Mouse (Mus musculus) right cerebral cortex, postnatal 14 days (tissue): ENCODE results near the gene Tmem135.
"Not testable (repeated sequence)": the region's sequence is repeated elsewhere in the genome, so short reads cannot be mapped to it uniquely, and the experiment has no call there.

Experiments used
- DNase-seq: peaks from one replicate; pipeline ENCODE4 v3.0.0; 2022

Tmem135 gene

GRCm38 (mm10) chr7:89317088-89317487 is 86.9 kb downstream of the Tmem135 start:
- DNase-seq = not testable (repeated sequence)

GRCm38 (mm10) chr7:89316112-89316511 is 87.9 kb downstream of the Tmem135 start:
- no peak for DNase-seq

GRCm38 (mm10) chr7:89311555-89311954 is 92.5 kb downstream of the Tmem135 start:
- no peak for DNase-seq

DNA sequence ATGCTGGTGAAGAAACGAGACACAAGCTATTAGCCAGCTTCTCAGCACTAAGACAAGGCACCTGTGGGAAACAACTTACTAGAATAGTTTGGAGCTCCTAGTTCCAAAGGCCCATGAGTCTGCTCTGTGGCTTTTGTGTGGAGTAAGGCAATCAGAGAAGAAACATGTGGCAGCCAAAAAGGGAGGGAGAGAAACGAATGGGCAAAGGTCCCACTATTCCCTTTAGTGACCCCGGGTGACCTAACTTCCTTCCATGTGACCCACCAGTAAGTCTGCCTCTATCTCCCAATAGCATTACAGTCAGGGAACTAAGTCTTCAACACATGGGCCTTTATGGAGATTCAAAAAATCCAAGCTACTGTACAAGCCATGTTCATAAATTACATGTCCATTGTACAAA is 95.1 kb downstream of the Tmem135 start:
- DNase-seq = no peak

GRCm38 (mm10) chr7:89308238-89308637 is 95.8 kb downstream of the Tmem135 start:
- DNase-seq = no peak

- DNase-seq = no peak
These were observed 97.2 kb downstream of the Tmem135 start for GRCm38 (mm10) chr7:89306831-89307230.

DNA sequence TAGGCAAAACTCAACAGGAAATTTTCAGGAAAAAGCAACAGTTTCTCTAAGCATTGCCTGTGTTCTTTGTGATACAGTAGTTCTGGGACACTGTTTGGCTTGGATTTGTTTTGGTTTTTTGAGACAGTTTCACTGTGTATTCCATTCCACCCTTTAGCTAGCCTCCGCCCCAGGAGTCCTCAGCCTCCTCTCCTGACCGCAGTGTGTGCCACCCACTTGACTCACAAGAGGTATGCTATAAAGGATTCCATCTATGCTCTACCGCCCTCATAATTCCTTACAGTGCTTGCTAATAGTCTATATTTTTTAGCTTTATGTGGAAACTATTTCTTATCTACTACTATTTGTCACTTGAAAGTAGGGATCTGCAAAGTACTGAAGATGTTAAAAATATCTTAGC is 99.1 kb downstream of the Tmem135 start:
- no peak for DNase-seq

DNA sequence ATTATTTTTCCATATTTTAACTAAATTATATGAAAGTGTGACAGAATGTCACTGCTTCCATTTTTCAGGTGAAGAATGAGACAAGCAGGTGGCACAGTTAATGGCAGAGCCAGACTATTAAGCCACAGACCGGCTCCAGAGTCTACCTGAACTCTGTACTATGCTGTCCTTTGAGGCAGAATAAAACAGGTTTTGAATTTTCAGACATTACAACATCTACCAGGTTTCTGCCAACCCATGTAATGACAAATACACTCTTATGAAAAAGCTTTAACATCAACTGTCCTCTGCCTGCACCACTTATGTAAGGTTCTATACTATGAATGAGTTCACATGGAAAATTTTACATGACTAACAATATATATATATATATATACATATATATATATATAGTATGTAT is 100.3 kb downstream of the Tmem135 start:
- DNase-seq = no peak

- no peak for DNase-seq
These were observed 105.0 kb downstream of the Tmem135 start for GRCm38 (mm10) chr7:89298911-89299458.

DNA sequence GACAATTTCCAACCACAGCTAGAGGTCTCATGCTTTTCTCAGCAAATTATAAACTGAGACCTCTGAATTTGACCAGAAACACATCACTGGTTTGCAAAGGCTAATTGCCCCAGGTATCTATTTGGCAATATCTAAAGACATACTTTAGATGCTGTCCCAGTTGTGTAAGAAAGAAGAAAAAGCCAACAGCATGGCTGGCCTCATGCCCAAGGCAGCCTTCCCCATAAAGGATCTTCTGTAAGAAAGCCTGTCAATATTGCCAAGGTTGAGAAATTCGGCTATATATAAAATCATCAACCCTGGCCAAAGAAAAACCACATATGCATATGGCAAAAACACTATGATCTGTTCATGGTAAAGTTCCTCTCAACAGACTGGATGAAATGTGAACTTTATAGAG is 107.1 kb downstream of the Tmem135 start:
- DNase-seq = no peak

DNA sequence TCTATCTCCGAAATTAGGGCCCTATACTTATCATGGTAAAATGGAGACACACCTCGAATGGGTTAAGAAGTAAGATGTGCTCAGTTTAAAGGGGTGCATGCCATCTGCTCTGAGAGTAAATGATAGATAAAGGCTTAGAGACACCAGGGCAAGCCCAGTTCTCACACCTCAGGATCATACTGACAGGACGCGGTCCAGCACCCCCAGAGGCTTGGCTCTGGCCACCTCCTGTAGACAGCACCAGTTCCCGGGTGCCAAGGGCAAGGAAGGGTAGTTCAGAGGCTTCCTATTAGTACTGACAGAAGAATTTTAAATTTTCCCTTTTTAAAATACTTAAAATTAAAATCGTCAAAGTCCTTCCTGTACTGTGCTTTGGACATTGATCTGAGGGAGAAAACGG is 121.4 kb downstream of the Tmem135 start:
- DNase-seq = no peak

DNA sequence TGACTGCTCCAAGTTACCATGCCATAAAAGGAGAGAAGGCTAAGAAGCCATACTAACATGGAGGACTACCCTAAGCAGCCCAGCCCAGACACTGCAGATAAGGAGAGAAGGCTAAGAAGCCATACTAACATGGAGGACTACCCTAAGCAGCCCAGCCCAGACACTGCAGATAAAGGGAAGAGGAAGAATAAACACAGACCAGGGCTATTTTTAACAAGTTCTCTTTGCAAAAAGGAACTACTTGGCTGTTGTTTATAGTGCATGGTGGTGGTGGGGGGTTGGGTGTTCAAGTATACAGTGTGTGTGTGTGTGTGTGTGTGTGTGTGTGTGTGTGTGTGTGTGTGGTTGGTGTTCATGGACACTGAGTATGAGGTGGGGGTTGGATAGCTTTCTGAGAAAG is 133.6 kb downstream of the Tmem135 start:
- DNase-seq = not testable (repeated sequence)

- DNase-seq = no peak
These were observed 134.2 kb downstream of the Tmem135 start for GRCm38 (mm10) chr7:89269826-89270225.

- DNase-seq = no peak
These were observed 136.5 kb downstream of the Tmem135 start for GRCm38 (mm10) chr7:89267542-89267941.

DNA sequence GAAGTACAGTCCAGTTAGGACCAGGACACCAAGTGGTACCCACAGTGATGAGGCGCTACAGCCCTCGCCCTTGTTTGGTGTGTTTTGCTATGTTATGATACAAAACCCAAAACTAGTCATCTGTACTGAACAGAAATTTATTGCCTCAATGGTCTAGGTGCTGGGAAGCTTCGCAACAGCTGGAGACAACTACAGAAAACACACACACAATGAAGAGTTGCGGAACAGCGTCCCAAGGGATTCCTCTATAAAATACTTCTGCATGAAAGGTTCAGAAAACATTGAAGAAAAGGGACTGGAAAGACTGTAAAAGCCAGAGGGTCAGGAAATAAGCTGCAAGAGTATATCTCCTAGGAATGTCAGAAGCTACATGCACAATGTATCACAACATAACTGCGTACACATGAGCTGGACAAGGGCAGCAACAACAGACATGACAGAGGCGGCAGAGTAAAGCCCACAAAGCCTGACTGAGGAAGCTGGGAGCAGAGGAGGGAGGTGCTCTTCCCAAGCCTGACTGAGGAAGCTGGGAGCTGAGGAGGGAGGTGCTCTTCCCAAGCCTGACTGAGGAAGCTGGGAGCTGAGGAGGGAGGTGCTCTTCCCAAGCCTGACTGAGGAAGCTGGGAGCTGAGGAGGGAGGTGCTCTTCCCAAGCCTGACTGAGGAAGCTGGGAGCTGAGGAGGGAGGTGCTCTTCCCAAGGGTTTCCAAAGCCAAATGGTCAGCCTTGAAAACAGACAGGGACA is 137.8 kb downstream of the Tmem135 start:
- DNase-seq = no peak

- no peak for DNase-seq
These were observed 143.1 kb downstream of the Tmem135 start for GRCm38 (mm10) chr7:89260966-89261365.

DNA sequence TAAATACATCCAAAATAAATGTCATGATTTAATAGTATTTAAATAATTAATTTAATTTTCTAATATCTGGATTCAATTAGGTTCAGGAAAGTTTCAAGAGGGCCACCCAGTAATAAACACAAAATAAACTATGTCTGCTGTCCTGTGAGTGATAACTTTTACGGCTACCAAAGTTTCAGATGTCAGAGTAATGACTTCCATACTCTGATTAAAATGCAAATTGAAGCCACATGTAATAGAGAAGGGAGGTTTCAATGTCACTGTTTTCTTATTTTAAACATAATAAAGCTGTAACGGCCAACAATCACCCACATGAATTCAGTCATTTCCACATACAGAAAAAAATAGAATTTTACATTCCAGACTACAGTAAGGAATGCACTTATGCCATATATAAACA is 145.2 kb downstream of the Tmem135 start:
- DNase-seq = no peak

DNA sequence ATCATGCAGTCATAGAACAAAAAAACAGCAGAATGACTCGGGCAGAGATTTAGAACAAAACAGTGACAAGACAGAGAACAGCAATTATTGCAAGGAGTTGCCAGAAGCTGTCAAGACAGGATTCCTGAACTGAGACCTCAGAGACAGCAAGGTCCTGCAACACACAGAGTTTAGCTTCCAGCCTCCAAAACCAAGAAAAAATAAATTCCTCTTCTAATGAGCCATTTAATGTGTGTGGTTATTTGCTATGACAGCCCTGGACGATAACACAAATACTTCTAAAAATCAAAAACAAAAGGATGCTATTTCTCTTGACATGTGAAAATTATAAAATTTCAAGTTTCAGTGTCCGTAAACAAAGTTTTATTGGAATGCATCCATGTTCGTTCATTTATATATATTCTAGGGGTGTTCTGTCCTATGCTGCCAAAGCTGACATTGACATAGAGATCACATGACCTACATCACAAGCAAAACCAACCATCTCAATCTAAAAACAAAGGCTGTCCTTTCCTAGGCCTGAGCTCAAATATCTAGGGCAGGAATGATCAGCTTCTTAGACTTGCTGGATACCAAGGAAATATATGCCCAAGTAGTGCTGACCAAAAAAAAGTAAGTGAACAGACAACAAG is 146.0 kb downstream of the Tmem135 start:
- DNase-seq = no peak

GRCm38 (mm10) chr7:89253772-89254171 is 150.2 kb downstream of the Tmem135 start:
- no peak for DNase-seq

DNA sequence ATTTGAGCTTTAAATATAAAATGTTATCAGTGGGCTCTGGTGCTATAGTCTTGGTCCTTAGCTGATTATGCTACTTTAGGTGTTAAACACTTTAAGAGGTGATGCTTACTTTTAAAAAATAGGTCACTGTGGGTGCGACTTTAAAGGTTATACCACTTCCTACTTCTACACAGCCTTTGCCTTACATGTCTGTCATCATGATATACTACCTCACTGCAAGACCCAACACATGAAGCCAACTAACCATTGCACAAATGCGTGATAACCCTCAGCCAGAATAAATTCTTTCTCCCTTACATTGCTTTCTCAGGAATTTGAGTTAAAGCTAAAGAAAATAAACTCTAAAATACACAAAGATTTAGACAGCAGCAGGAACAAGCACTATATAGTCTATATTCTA is 150.7 kb downstream of the Tmem135 start:
- DNase-seq = no peak

DNA sequence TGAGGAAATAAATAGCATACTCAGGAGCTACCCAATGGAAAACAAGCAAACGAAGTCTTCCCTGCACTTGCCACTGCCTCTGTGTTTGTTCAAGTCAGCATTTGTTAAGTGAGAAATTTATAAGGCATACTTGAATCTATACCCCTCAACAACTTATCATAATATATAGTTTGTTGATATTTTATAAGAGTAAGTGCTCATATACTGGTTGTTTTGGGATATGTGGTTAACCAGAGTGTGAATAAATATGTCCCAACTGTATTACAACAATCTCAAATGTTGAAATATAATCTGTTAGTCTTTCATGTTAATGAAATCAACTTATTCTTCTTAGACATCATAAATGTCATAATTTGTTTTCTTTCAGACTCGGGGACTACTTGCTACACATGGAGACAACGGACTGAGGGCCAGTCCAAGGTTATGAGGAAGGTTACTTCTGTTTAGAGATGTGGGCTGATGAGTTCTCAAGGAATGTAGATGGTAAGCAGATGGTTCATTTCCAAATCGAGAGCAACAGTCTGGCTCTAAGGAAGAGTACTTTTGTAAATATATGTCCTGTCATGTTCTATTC is 152.1 kb downstream of the Tmem135 start:
- no peak for DNase-seq

- no peak for DNase-seq
These were observed 155.7 kb downstream of the Tmem135 start for GRCm38 (mm10) chr7:89248135-89248850.

GRCm38 (mm10) chr7:89247012-89247710 is 156.9 kb downstream of the Tmem135 start:
- DNase-seq = no peak
